Mouse (Mus musculus) myocyte (in vitro differentiated cells): Measurements from ENCODE around the gene Tdrd6. TPM values are rescaled to one million over a fixed set of nuclear protein-coding genes. Genes with fewer than 3 reads are reported as not detected.

Experiments used
- H3K27me3 ChIP-seq: one replicate; pipeline ENCODE4 v1.6.1; 2011; ENCODE audit not compliant: control insufficient read depth, insufficient read depth, insufficient read length
- H3K36me3 ChIP-seq: one replicate; pipeline ENCODE4 v1.6.1; 2011; ENCODE audit not compliant: control insufficient read depth, insufficient read depth
- H3K4me2 ChIP-seq: one replicate; pipeline ENCODE4 v1.6.1; 2011; ENCODE audit warnings: low read depth, control low read depth
- H3K4me3 ChIP-seq: one replicate; pipeline ENCODE4 v1.5.1; 2011; ENCODE audit warnings: mild to moderate bottlenecking, control low read depth, moderate library complexity
- H3K79me2 ChIP-seq: one replicate; pipeline ENCODE4 v1.6.1; 2011; ENCODE audit not compliant: control insufficient read depth, insufficient read depth
- H3ac ChIP-seq: one replicate; pipeline ENCODE4 v1.6.1; 2011; ENCODE audit not compliant: control insufficient read depth, insufficient read length
- CEBPB ChIP-seq: IDR thresholded peaks from 2 replicates; pipeline ENCODE4 v1.6.1; 2011; ENCODE audit warnings: mild to moderate bottlenecking, moderate library complexity; ENCODE audit not compliant: poor library complexity, insufficient read depth, severe bottlenecking
- E2F4 ChIP-seq: IDR thresholded peaks from one replicate; pipeline ENCODE4 v1.6.1; 2011; ENCODE audit warnings: mild to moderate bottlenecking, control low read depth, moderate library complexity; ENCODE audit not compliant: insufficient read depth
- MAX ChIP-seq: IDR thresholded peaks from one replicate; pipeline ENCODE4 v1.6.1; 2011; ENCODE audit warnings: low read depth, mild to moderate bottlenecking, control low read depth
- MYOD1 ChIP-seq, 3 experiments: IDR thresholded peaks; one replicate each; pipeline ENCODE4 v1.6.1; 2011; ENCODE audit warnings: control low read depth in 2 of 3, low read depth in 2 of 3, mild to moderate bottlenecking in 2 of 3, moderate library complexity in 1 of 3; ENCODE audit not compliant: insufficient read length in 2 of 3, control insufficient read depth in 1 of 3
- MYOG ChIP-seq, 3 experiments: IDR thresholded peaks; one replicate each; pipeline ENCODE4 v1.6.1; 2011; ENCODE audit warnings: control low read depth in 2 of 3, low read depth in 2 of 3, mild to moderate bottlenecking in 2 of 3; ENCODE audit not compliant: insufficient read length in 2 of 3, control insufficient read depth in 1 of 3, insufficient read depth in 1 of 3
- POLR2A ChIP-seq: IDR thresholded peaks from one replicate; pipeline ENCODE4 v1.6.1; 2011; ENCODE audit warnings: low read depth, mild to moderate bottlenecking, control low read depth, moderate library complexity; ENCODE audit not compliant: insufficient read length
- POLR2AphosphoS2 ChIP-seq: IDR thresholded peaks from one replicate; pipeline ENCODE4 v1.6.1; 2011; ENCODE audit warnings: low read depth, control low read depth; ENCODE audit not compliant: insufficient read length
- REST ChIP-seq: IDR thresholded peaks from one replicate; pipeline ENCODE4 v1.6.1; 2011; ENCODE audit warnings: mild to moderate bottlenecking, control low read depth, moderate library complexity; ENCODE audit not compliant: insufficient read depth, insufficient read length
- SRF ChIP-seq: IDR thresholded peaks from one replicate; pipeline ENCODE4 v1.6.1; 2011; ENCODE audit warnings: low read depth; ENCODE audit not compliant: control insufficient read depth, insufficient read length
- TCF12 ChIP-seq: IDR thresholded peaks from one replicate; pipeline ENCODE4 v1.6.1; 2011; ENCODE audit warnings: mild to moderate bottlenecking, control low read depth; ENCODE audit not compliant: poor library complexity, insufficient read depth, severe bottlenecking
- TCF3 ChIP-seq: IDR thresholded peaks from one replicate; pipeline ENCODE4 v1.6.1; 2011; ENCODE audit warnings: low read depth, control low read depth; ENCODE audit not compliant: insufficient read length
- USF1 ChIP-seq: IDR thresholded peaks from one replicate; pipeline ENCODE4 v1.6.1; 2011; ENCODE audit warnings: low read depth, mild to moderate bottlenecking, control low read depth, moderate library complexity
- polyA plus RNA-seq: library from polyadenylated mRNA; unstranded; fragments of >200 nt; fragmentation: generic; extraction: Trizol; gene quantifications from one replicate; pipeline ENCODE4 v1.2.1, GENCODE M21; 2012; ENCODE audit warnings: missing spikeins

Gene Tdrd6
- polyA plus RNA-seq = 0.08 TPM

GRCm38 (mm10) chr17:43629496-43630426 lies at the start of gene Tdrd6:
Gene Tdrd6 (minus strand): TSS chr17:43630299.
- Histone ChIP-seq H3K4me3 (no peak within 1 kb of the TSS), H3K27me3 (no peaks in the 10 kb centered on the region), H3ac (no peak within 1 kb of the TSS), H3K4me2 (no peak within 1 kb of the TSS), H3K79me2 (no peaks in the 10 kb centered on the region), H3K36me3 (no peaks in the 10 kb centered on the region)
- no peak for TF ChIP-seq POLR2A
- TF ChIP-seq MYOG (IDR thresholded peaks at IDR 0.05; ENCODE audit: control insufficient read depth in 1 of 3, insufficient read depth in 1 of 3, insufficient read length in 2 of 3, low read depth in 2 of 3) = no peak
- no peak for TF ChIP-seq CEBPB
- TF ChIP-seq TCF12 = no peak
- TF ChIP-seq REST = no peak
- TF ChIP-seq SRF = no peak
- TF ChIP-seq MAX = no peak

- no peak for TF ChIP-seq TCF12
- TF ChIP-seq SRF = no peak
- no peak for TF ChIP-seq MYOD1 (IDR thresholded peaks at IDR 0.05; ENCODE audit: control insufficient read depth in 1 of 3, insufficient read length in 2 of 3, low read depth in 2 of 3)
- no peak for TF ChIP-seq REST
- TF ChIP-seq CEBPB = no peak
- TF ChIP-seq MAX = no peak
- no peak for TF ChIP-seq E2F4
- TF ChIP-seq TCF3 = no peak
- TF ChIP-seq POLR2AphosphoS2 = no peak
- no peak for TF ChIP-seq MYOG (IDR thresholded peaks at IDR 0.05; ENCODE audit: control insufficient read depth in 1 of 3, insufficient read depth in 1 of 3, insufficient read length in 2 of 3, low read depth in 2 of 3)
- TF ChIP-seq USF1 = no peak
- H3ac ChIP-seq = no peak overlapping the region
- no peaks in the 10 kb centered on the region for H3K27me3 ChIP-seq
- H3K36me3 ChIP-seq = no peaks in the 10 kb centered on the region
- no peaks in the 10 kb centered on the region for H3K79me2 ChIP-seq
- H3K4me3 ChIP-seq = no peak overlapping the region
- H3K4me2 ChIP-seq = no peak overlapping the region
These were observed 47.2 kb upstream of the Tdrd6 start for GRCm38 (mm10) chr17:43677317-43677716.

GRCm38 (mm10) chr17:43676241-43676640 lies 46.1 kb upstream of the Tdrd6 start:
- Histone ChIP-seq H3K36me3 (no peaks in the 10 kb centered on the region), H3K4me3 (no peak overlapping the region), H3K79me2 (no peaks in the 10 kb centered on the region), H3K4me2 (no peak overlapping the region), H3K27me3 (no peaks in the 10 kb centered on the region), H3ac (no peak overlapping the region)
- TF ChIP-seq E2F4 (no peak), SRF (no peak), MYOD1 (IDR thresholded peaks at IDR 0.05; ENCODE audit: control insufficient read depth in 1 of 3, insufficient read length in 2 of 3, low read depth in 2 of 3) (no peak), MAX (no peak), USF1 (no peak), TCF3 (no peak), POLR2A (no peak), MYOG (IDR thresholded peaks at IDR 0.05; ENCODE audit: control insufficient read depth in 1 of 3, insufficient read depth in 1 of 3, insufficient read length in 2 of 3, low read depth in 2 of 3) (no peak), POLR2AphosphoS2 (no peak), CEBPB (no peak), TCF12 (no peak), REST (no peak)

GRCm38 (mm10) chr17:43675228-43675627 lies 45.1 kb upstream of the Tdrd6 start:
- Histone ChIP-seq H3K4me2 (no peak overlapping the region), H3K4me3 (no peak overlapping the region), H3K79me2 (no peaks in the 10 kb centered on the region), H3K27me3 (no peaks in the 10 kb centered on the region), H3ac (no peak overlapping the region), H3K36me3 (no peaks in the 10 kb centered on the region)
- peak; percentile 78; the same call in 1 of the 2 replicates for TF ChIP-seq CEBPB
- TF ChIP-seq REST = no peak

- no peak overlapping the region for H3K4me2 ChIP-seq
- no peaks in the 10 kb centered on the region for H3K79me2 ChIP-seq
- no peak overlapping the region for H3ac ChIP-seq
- H3K36me3 ChIP-seq = no peaks in the 10 kb centered on the region
- no peak for TF ChIP-seq POLR2A
- no peak for TF ChIP-seq POLR2AphosphoS2
- no peak for TF ChIP-seq E2F4
- H3K4me3 ChIP-seq = no peak overlapping the region
- H3K27me3 ChIP-seq = no peaks in the 10 kb centered on the region
These were observed 41.8 kb upstream of the Tdrd6 start for GRCm38 (mm10) chr17:43671907-43672306.
